ENCODE assay signal across 14 mouse cellular contexts in genomic region chr6:142915464-142915863, GRCm38 (mm10). TPM values are rescaled to one million over a fixed set of nuclear protein-coding genes. Genes with fewer than 3 reads are reported as not detected.
DNase-seq lines count a peak whose midpoint lies in the region; ATAC-seq lines count a peak whose summit lies in the region.
"Had no signal": no experiment of that assay in that cellular context is flagged by ENCODE, and none has a peak within 500 bp of the region (broad histone marks: within the 10 kb centered on the region; RNA-seq: fewer than 3 reads in every experiment).

No protein-coding gene starts in this region.

- intact Hi-C loops in gastrocnemius, postnatal 36 days (cut with DNase I): no loop called here

- DNase-seq in lung, postnatal 36 days: peak; percentile 12
- no peak for DNase-seq in lung, adult 18-20 months
- DNase-seq in thymus, postnatal 0 days (ENCODE audit: low spot score): peak; percentile 62
- no peak for DNase-seq in yolk sac, embryonic 10.5 days (ENCODE audit: low spot score)
- no peak for DNase-seq in layer of hippocampus, postnatal 25 days (ENCODE audit: extremely low spot score in 1 of 2, low spot score in 1 of 2)
- DNase-seq in gastrocnemius, postnatal 36 days: no peak
- DNase-seq: adrenal gland, postnatal 36 days; gastrocnemius, postnatal 25 days; kidney, adult 2 months; kidney, postnatal 4 days; lung, postnatal 14 days; spleen, adult 18-20 months had no signal

- ATAC-seq in CD4-positive, CD25-positive, alpha-beta regulatory T cell, adult 4 months: peak; percentile 69
- peak; percentile 79 for ATAC-seq in granulocyte monocyte progenitor cell, adult 5-6 weeks (replicated peaks; ENCODE audit: poor library complexity, severe bottlenecking)

RNA-seq across cellular contexts. Expression of gene St8sia1, which starts 48.8 kb away (rescaled TPM):
- 10 to 100 TPM; 11.2 to 12.4 TPM for polyA plus RNA-seq in CD4-positive, CD25-positive, alpha-beta regulatory T cell, adult 4 months (2017; shearing (Covaris generic))
- total RNA-seq in granulocyte monocyte progenitor cell, adult 5-6 weeks (2014; fragmentation: Nextera tagmentation): not detected in 2 replicates
- total RNA-seq in granulocyte monocyte progenitor cell, adult 5-6 weeks (2017): not detected in 2 replicates
- 8.1 and 10.0 TPM in 2 replicates for polyA plus RNA-seq in thymus, postnatal 0 days (2015; fragmentation: Nextera tagmentation; extraction: Ambion mirVana)
- 10 to 100 TPM; 30.6 to 33.2 TPM for total RNA-seq in layer of hippocampus, postnatal 25 days (2021)
- under 1 TPM; 0.10 to 0.28 TPM for total RNA-seq in gastrocnemius, postnatal 36 days (2021)

Comparison
In these comparisons a context has a peak if more than half of its experiments do, and no peak if none do; other contexts are left out.
1. DNase-seq: peak in lung, postnatal 36 days (single experiment) and thymus, postnatal 0 days (single experiment); none in lung, adult 18-20 months (0 of 2), yolk sac, embryonic 10.5 days (single experiment), layer of hippocampus, postnatal 25 days (0 of 2) and gastrocnemius, postnatal 36 days (0 of 2).
2. RNA of gene St8sia1, which starts 48.8 kb away (total RNA-seq): 30.6 to 33.2 TPM in layer of hippocampus, postnatal 25 days; 0.10 to 0.28 TPM in gastrocnemius, postnatal 36 days and not detected in granulocyte monocyte progenitor cell, adult 5-6 weeks; every median in the first group is over 10 times any median in the second.